Mouse (Mus musculus): ENCODE results near the gene Ap2a2. TPM values are rescaled to one million over a fixed set of nuclear protein-coding genes. Genes with fewer than 3 reads are reported as not detected.

Gene Ap2a2
- polyA plus RNA-seq, 1 experiment from 2014 or later = 67.1 TPM

DNA sequence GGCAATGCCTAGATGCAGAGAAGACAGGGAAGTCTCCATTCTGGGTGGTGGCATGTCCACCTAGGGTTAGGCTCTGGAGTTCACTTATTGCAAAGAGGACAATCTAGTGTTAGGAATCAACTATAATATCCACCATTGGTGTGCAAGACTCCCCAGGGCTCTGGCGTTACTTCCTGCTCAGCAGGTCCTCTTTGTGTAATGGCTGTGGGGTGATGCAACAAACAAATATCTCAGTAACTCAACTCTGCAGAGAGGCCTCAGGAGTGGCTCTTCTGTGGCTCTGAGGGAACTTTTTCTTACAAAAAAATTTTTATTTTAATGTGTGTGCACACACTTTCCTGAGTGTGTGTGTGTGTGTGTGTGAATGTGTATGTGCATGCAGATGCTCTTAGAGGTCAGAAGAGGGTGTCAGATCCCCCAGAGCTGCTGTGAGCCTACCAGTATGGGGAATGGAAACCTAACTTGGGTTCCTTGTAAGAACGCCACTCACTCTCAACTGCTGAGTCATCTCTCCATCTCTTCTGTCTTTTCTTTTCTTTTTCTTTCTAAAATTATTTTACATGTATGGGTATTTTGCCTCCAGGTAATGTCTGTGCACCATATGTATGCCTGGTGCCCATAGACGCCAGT is 12.4 kb upstream of the Ap2a2 start:
- H3K4me2 ChIP-seq (replicated peaks; ENCODE audit: low read depth, low read length) = no peak overlapping the region
- WGBS = 86% methylated on average over 3 of the region's 3 CpGs
- H3K9me3 ChIP-seq (ENCODE audit: control insufficient read depth, low read length) = no peaks in the 10 kb centered on the region

DNA sequence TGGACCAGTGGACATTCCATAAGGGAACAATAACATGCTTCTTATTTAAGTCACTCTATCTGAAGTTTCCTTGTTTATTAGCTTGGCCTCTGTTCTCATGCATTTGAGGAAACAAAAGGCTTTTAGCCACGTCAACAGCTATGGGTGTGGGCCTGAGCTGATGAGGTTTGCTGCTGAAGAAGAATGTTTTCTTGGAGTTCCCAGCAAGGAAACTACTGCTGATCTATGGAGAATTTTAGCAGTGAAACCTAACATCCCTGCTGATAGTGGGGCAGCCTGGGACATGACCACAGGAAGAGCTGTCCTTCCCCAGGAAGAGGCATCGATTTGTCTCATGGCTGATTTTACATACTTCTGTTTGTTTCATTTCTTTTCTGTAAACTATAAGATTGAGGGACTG is 11.5 kb upstream of the Ap2a2 start:
- no peaks in the 10 kb centered on the region for H3K9me3 ChIP-seq (ENCODE audit: control insufficient read depth, low read length)
- H3K27ac ChIP-seq (ENCODE audit: low read depth, low read length) = no peak overlapping the region
- no peak overlapping the region for H3K4me3 ChIP-seq (ENCODE audit: low read depth, low read length)
- no peak overlapping the region for H3K9ac ChIP-seq (ENCODE audit: low read depth, low read length)
- no peaks in the 10 kb centered on the region for H3K4me1 ChIP-seq (replicated peaks; ENCODE audit: control insufficient read depth, insufficient read depth, low read length)
- no peaks in the 10 kb centered on the region for H3K27me3 ChIP-seq (ENCODE audit: control insufficient read depth, insufficient read depth, low read length)
- DNase-seq (ENCODE audit: low spot score) (no peak), ATAC-seq (ENCODE audit: low FRiP score) (no peak)
- H3K4me2 ChIP-seq (replicated peaks; ENCODE audit: low read depth, low read length) = no peak overlapping the region
- no peaks in the 10 kb centered on the region for H3K36me3 ChIP-seq (ENCODE audit: control insufficient read depth, insufficient read depth, low read length)
- WGBS = 75% methylated on average over 2 of the region's 2 CpGs

More for the DNA sequence above, 12.4 kb upstream of the Ap2a2 start:
- no peak overlapping the region for H3K4me3 ChIP-seq (ENCODE audit: low read depth, low read length)
- no peak overlapping the region for H3K27ac ChIP-seq (ENCODE audit: low read depth, low read length)
- H3K9ac ChIP-seq (ENCODE audit: low read depth, low read length) = no peak overlapping the region
- no peaks in the 10 kb centered on the region for H3K4me1 ChIP-seq (replicated peaks; ENCODE audit: control insufficient read depth, insufficient read depth, low read length)
- DNase-seq (ENCODE audit: low spot score) (no peak), ATAC-seq (ENCODE audit: low FRiP score) (no peak)
- no peaks in the 10 kb centered on the region for H3K27me3 ChIP-seq (ENCODE audit: control insufficient read depth, insufficient read depth, low read length)
- H3K36me3 ChIP-seq (ENCODE audit: control insufficient read depth, insufficient read depth, low read length) = no peaks in the 10 kb centered on the region

GRCm38 (mm10) chr7:141558329-141558776 is 3.6 kb upstream of the Ap2a2 start:
- no peaks in the 10 kb centered on the region for H3K36me3 ChIP-seq (ENCODE audit: control insufficient read depth, insufficient read depth, low read length)
- DNase-seq (ENCODE audit: low spot score) (no peak), ATAC-seq (ENCODE audit: low FRiP score) (no peak)
- H3K27me3 ChIP-seq (ENCODE audit: control insufficient read depth, insufficient read depth, low read length) = no peaks in the 10 kb centered on the region
- no peak overlapping the region for H3K4me3 ChIP-seq (ENCODE audit: low read depth, low read length)
- 0 out of 2 replicates have a peak, but pooled peaks cover 2% of the 10 kb centered on the region for H3K4me1 ChIP-seq (replicated peaks; ENCODE audit: control insufficient read depth, insufficient read depth, low read length)
- H3K9ac ChIP-seq (ENCODE audit: low read depth, low read length) = no peak overlapping the region
- H3K9me3 ChIP-seq (ENCODE audit: control insufficient read depth, low read length) = no peaks in the 10 kb centered on the region
- H3K4me2 ChIP-seq (replicated peaks; ENCODE audit: low read depth, low read length) = no peak overlapping the region
- WGBS = 74% methylated on average over 4 of the region's 4 CpGs
- no peak overlapping the region for H3K27ac ChIP-seq (ENCODE audit: low read depth, low read length)

- no peak for ATAC-seq (ENCODE audit: low FRiP score)
- Histone ChIP-seq H3K4me1 (replicated peaks; ENCODE audit: control insufficient read depth, insufficient read depth, low read length) (0 out of 2 replicates have a peak, but pooled peaks cover 2% of the 10 kb centered on the region), H3K9me3 (ENCODE audit: control insufficient read depth, low read length) (no peaks in the 10 kb centered on the region), H3K4me3 (ENCODE audit: low read depth, low read length) (no peak overlapping the region), H3K27ac (ENCODE audit: low read depth, low read length) (no peak overlapping the region), H3K36me3 (ENCODE audit: control insufficient read depth, insufficient read depth, low read length) (no peaks in the 10 kb centered on the region), H3K9ac (ENCODE audit: low read depth, low read length) (no peak overlapping the region), H3K27me3 (ENCODE audit: control insufficient read depth, insufficient read depth, low read length) (no peaks in the 10 kb centered on the region), H3K4me2 (replicated peaks; ENCODE audit: low read depth, low read length) (no peak overlapping the region)
- no peak for DNase-seq (ENCODE audit: low spot score)
These were observed 3.0 kb upstream of the Ap2a2 start for GRCm38 (mm10) chr7:141558946-141559345.

GRCm38 (mm10) chr7:141559726-141560325 is 2.1 kb upstream of the Ap2a2 start:
- no peak overlapping the region for H3K4me3 ChIP-seq (ENCODE audit: low read depth, low read length)
- H3K4me1 ChIP-seq (replicated peaks; ENCODE audit: control insufficient read depth, insufficient read depth, low read length) = 0 out of 2 replicates have a peak, but pooled peaks cover 2% of the 10 kb centered on the region
- no peaks in the 10 kb centered on the region for H3K36me3 ChIP-seq (ENCODE audit: control insufficient read depth, insufficient read depth, low read length)
- no peak for DNase-seq (ENCODE audit: low spot score)
- no peak overlapping the region for H3K4me2 ChIP-seq (replicated peaks; ENCODE audit: low read depth, low read length)
- H3K9me3 ChIP-seq (ENCODE audit: control insufficient read depth, low read length) = no peaks in the 10 kb centered on the region
- WGBS = 69% methylated on average over 2 of the region's 2 CpGs
- ATAC-seq (ENCODE audit: low FRiP score) = no peak
- no peak overlapping the region for H3K27ac ChIP-seq (ENCODE audit: low read depth, low read length)
- H3K9ac ChIP-seq (ENCODE audit: low read depth, low read length) = no peak overlapping the region
- H3K27me3 ChIP-seq (ENCODE audit: control insufficient read depth, insufficient read depth, low read length) = no peaks in the 10 kb centered on the region

DNA sequence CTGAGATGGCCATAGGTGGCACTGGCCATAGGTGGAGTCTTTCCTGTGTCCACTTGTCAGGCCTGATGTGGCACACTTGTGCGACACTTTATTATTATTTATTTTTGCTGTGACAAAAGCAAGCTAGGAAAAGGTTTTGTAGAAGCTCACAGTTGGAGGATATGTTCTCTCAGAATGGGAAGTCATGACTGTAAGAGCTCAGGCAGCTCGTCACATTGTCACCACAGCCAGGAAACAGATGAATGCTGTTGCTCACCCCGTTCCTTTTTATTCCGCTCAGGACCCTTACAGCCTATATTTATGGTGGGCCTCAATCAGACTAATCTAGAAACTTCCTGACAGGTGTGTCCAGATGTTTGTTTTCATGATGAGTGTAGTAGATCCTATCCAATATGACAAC is 1.5 kb upstream of the Ap2a2 start:
- 0 out of 2 replicates have a peak, but pooled peaks cover 2% of the 10 kb centered on the region for H3K4me1 ChIP-seq (replicated peaks; ENCODE audit: control insufficient read depth, insufficient read depth, low read length)
- H3K4me2 ChIP-seq (replicated peaks; ENCODE audit: low read depth, low read length) = no peak overlapping the region
- WGBS = 87% methylated on average over 4 of the region's 4 CpGs
- H3K9me3 ChIP-seq (ENCODE audit: control insufficient read depth, low read length) = no peaks in the 10 kb centered on the region
- ATAC-seq (ENCODE audit: low FRiP score) (no peak), DNase-seq (ENCODE audit: low spot score) (no peak)
- no peak overlapping the region for H3K4me3 ChIP-seq (ENCODE audit: low read depth, low read length)
- H3K27ac ChIP-seq (ENCODE audit: low read depth, low read length) = no peak overlapping the region
- H3K36me3 ChIP-seq (ENCODE audit: control insufficient read depth, insufficient read depth, low read length) = no peaks in the 10 kb centered on the region
- no peak overlapping the region for H3K9ac ChIP-seq (ENCODE audit: low read depth, low read length)
- no peaks in the 10 kb centered on the region for H3K27me3 ChIP-seq (ENCODE audit: control insufficient read depth, insufficient read depth, low read length)

- Histone ChIP-seq H3K9ac (ENCODE audit: low read depth, low read length) (peak overlapping the region; percentile 96), H3K4me2 (replicated peaks; ENCODE audit: low read depth, low read length) (peak overlapping the region; percentile 88), H3K27ac (ENCODE audit: low read depth, low read length) (peak overlapping the region; percentile 85), H3K4me3 (ENCODE audit: low read depth, low read length) (peak overlapping the region; percentile 98), H3K9me3 (ENCODE audit: control insufficient read depth, low read length) (no peaks in the 10 kb centered on the region), H3K27me3 (ENCODE audit: control insufficient read depth, insufficient read depth, low read length) (no peaks in the 10 kb centered on the region), H3K36me3 (ENCODE audit: control insufficient read depth, insufficient read depth, low read length) (no peaks in the 10 kb centered on the region), H3K4me1 (replicated peaks; ENCODE audit: control insufficient read depth, insufficient read depth, low read length) (0 out of 2 replicates have a peak, but pooled peaks cover 2% of the 10 kb centered on the region)
- DNase-seq (ENCODE audit: low spot score) (peak; percentile 61), ATAC-seq (ENCODE audit: low FRiP score) (peak; percentile 61)
- WGBS = 1% methylated on average over 33 of the region's 33 CpGs
These were observed 463 bp downstream of the Ap2a2 start for GRCm38 (mm10) chr7:141562421-141562851.

- Histone ChIP-seq H3K9ac (ENCODE audit: low read depth, low read length) (peak overlapping the region; percentile 96), H3K4me2 (replicated peaks; ENCODE audit: low read depth, low read length) (peak overlapping the region; percentile 88), H3K9me3 (ENCODE audit: control insufficient read depth, low read length) (no peaks in the 10 kb centered on the region), H3K4me1 (replicated peaks; ENCODE audit: control insufficient read depth, insufficient read depth, low read length) (0 out of 2 replicates have a peak, but pooled peaks cover 2% of the 10 kb centered on the region), H3K4me3 (ENCODE audit: low read depth, low read length) (peak overlapping the region; percentile 98), H3K36me3 (ENCODE audit: control insufficient read depth, insufficient read depth, low read length) (no peaks in the 10 kb centered on the region), H3K27me3 (ENCODE audit: control insufficient read depth, insufficient read depth, low read length) (no peaks in the 10 kb centered on the region), H3K27ac (ENCODE audit: low read depth, low read length) (0 out of 2 replicates have a peak overlapping the region, but pooled peaks have one; percentile 85)
- peak; percentile 33 for ATAC-seq (ENCODE audit: low FRiP score)
- peak; percentile 62 for DNase-seq (ENCODE audit: low spot score)
- WGBS = under 1% methylated on average over 21 of the region's 21 CpGs
These were observed 967 bp downstream of the Ap2a2 start for GRCm38 (mm10) chr7:141562852-141563427.

Measured in hindbrain, embryonic 11.5 days (tissue).